Mouse (Mus musculus): ENCODE results near the gene Rnf212b.
"Not testable (repeated sequence)": the region's sequence is repeated elsewhere in the genome, so short reads cannot be mapped to it uniquely, and the experiment has no call there.

The Rnf212b gene

GRCm38 (mm10) chr14:54813991-54814390 is at the start of gene Rnf212b:
Gene Rnf212b, plus strand, starts transcription at chr14:54814141.
- no peak for DNase-seq (ENCODE audit: low spot score)

GRCm38 (mm10) chr14:54766937-54767336 is 47.0 kb upstream of the Rnf212b start:
- not testable (repeated sequence) for DNase-seq (ENCODE audit: low spot score)

- no peak for DNase-seq (ENCODE audit: low spot score)
These were observed 45.5 kb upstream of the Rnf212b start for GRCm38 (mm10) chr14:54768314-54769067.

- no peak for DNase-seq (ENCODE audit: low spot score)
These were observed 44.9 kb upstream of the Rnf212b start for GRCm38 (mm10) chr14:54769068-54769425.

- no peak for DNase-seq (ENCODE audit: low spot score)
These were observed 43.6 kb upstream of the Rnf212b start for GRCm38 (mm10) chr14:54770373-54770772.

GRCm38 (mm10) chr14:54772333-54772856 is 41.5 kb upstream of the Rnf212b start:
- no peak for DNase-seq (ENCODE audit: low spot score)

GRCm38 (mm10) chr14:54775534-54776041 is 38.4 kb upstream of the Rnf212b start:
- DNase-seq (ENCODE audit: low spot score) = no peak

- no peak for DNase-seq (ENCODE audit: low spot score)
These were observed 37.2 kb upstream of the Rnf212b start for GRCm38 (mm10) chr14:54776768-54777167.

- no peak for DNase-seq (ENCODE audit: low spot score)
These were observed 36.0 kb upstream of the Rnf212b start for GRCm38 (mm10) chr14:54777893-54778292.

- no peak for DNase-seq (ENCODE audit: low spot score)
These were observed 33.9 kb upstream of the Rnf212b start for GRCm38 (mm10) chr14:54780084-54780483.

- peak; percentile 62 for DNase-seq (ENCODE audit: low spot score)
These were observed 32.9 kb upstream of the Rnf212b start for GRCm38 (mm10) chr14:54780836-54781609.

- DNase-seq (ENCODE audit: low spot score) = peak; percentile 75
These were observed 32.2 kb upstream of the Rnf212b start, which contains the start of gene Slc7a8 for GRCm38 (mm10) chr14:54781610-54782365. Gene Slc7a8, minus strand, starts transcription at chr14:54781946.

GRCm38 (mm10) chr14:54782971-54783370 is 31.0 kb upstream of the Rnf212b start:
- no peak for DNase-seq (ENCODE audit: low spot score)

- peak; percentile 77 for DNase-seq (ENCODE audit: low spot score)
These were observed 28.0 kb upstream of the Rnf212b start for GRCm38 (mm10) chr14:54785898-54786297.

- DNase-seq (ENCODE audit: low spot score) = no peak
These were observed 27.5 kb upstream of the Rnf212b start for GRCm38 (mm10) chr14:54786489-54786888.

- peak; percentile 13 for DNase-seq (ENCODE audit: low spot score)
These were observed 26.7 kb upstream of the Rnf212b start for GRCm38 (mm10) chr14:54787226-54787625.

- DNase-seq (ENCODE audit: low spot score) = no peak
These were observed 25.7 kb upstream of the Rnf212b start for GRCm38 (mm10) chr14:54788231-54788630.

- DNase-seq (ENCODE audit: low spot score) = no peak
These were observed 21.8 kb upstream of the Rnf212b start for GRCm38 (mm10) chr14:54792166-54792565.

- no peak for DNase-seq (ENCODE audit: low spot score)
These were observed 20.6 kb upstream of the Rnf212b start for GRCm38 (mm10) chr14:54793351-54793750.

GRCm38 (mm10) chr14:54793894-54794830 is 19.8 kb upstream of the Rnf212b start:
- no peak for DNase-seq (ENCODE audit: low spot score)

GRCm38 (mm10) chr14:54795901-54796300 is 18.0 kb upstream of the Rnf212b start:
- no peak for DNase-seq (ENCODE audit: low spot score)
